Mouse (Mus musculus) forebrain, embryonic 16.5 days (tissue): ENCODE measurements around the gene Copb2. TPM values are rescaled to one million over a fixed set of nuclear protein-coding genes. Genes with fewer than 3 reads are reported as not detected.

Experiments used
- ATAC-seq: fragments of 200-750 bp; cut with Nextera tagmentation; 2 replicates; pipeline ENCODE4 v1.8.0; 2017; ENCODE audit warnings: mild to moderate bottlenecking, moderate library complexity
- H3K27ac ChIP-seq: fragments of 300-500 bp; sonication (generic); 2 replicates; pipeline ENCODE4 v1.5.1; 2014; ENCODE audit warnings: low read length, control low read depth
- H3K27me3 ChIP-seq: fragments of 300-500 bp; sonication (generic); replicated peaks from 2 replicates; pipeline ENCODE4 v1.6.1; 2014; ENCODE audit warnings: low read length; ENCODE audit not compliant: control insufficient read depth, insufficient read depth
- H3K36me3 ChIP-seq: fragments of 300-500 bp; sonication (generic); 2 replicates; pipeline ENCODE4 v1.6.1; 2014; ENCODE audit not compliant: control insufficient read depth, insufficient read depth
- H3K4me1 ChIP-seq: fragments of 300-500 bp; sonication (generic); replicated peaks from 2 replicates; pipeline ENCODE4 v1.6.1; 2014; ENCODE audit warnings: low read length; ENCODE audit not compliant: control insufficient read depth, insufficient read depth
- H3K4me2 ChIP-seq: fragments of 300-500 bp; sonication (generic); 2 replicates; pipeline ENCODE4 v1.6.1; 2014; ENCODE audit warnings: mild to moderate bottlenecking, low read length, control low read depth
- H3K4me3 ChIP-seq: fragments of 300-500 bp; sonication (generic); replicated peaks from 2 replicates; pipeline ENCODE4 v1.5.1; 2014; ENCODE audit warnings: mild to moderate bottlenecking, low read length, control low read depth
- H3K9ac ChIP-seq: fragments of 300-500 bp; sonication (generic); replicated peaks from 2 replicates; pipeline ENCODE4 v1.6.1; 2014; ENCODE audit warnings: low read depth, low read length, control low read depth
- H3K9me3 ChIP-seq: fragments of 300-500 bp; sonication (generic); 2 replicates; pipeline ENCODE4 v1.6.1; 2016; ENCODE audit warnings: low read length; ENCODE audit not compliant: control insufficient read depth
- WGBS: fragments of 180-500 bp; shearing (Covaris S2); extraction: QIAGEN DNeasy Blood & Tissue Kit; methylation state at CpG from one replicate; pipeline ENCODE4 v1.1.7; 2014; 5-methylcytosine and 5-hydroxymethylcytosine counted together
- polyA plus RNA-seq: library from polyadenylated mRNA; unstranded; fragments of >200 nt; fragmentation: Nextera tagmentation; extraction: Ambion mirVana; gene quantifications from 2 replicates; pipeline ENCODE4 v1.2.1, GENCODE M21; 2015

The Copb2 gene
- 132 and 147 TPM in 2 replicates for polyA plus RNA-seq

DNA sequence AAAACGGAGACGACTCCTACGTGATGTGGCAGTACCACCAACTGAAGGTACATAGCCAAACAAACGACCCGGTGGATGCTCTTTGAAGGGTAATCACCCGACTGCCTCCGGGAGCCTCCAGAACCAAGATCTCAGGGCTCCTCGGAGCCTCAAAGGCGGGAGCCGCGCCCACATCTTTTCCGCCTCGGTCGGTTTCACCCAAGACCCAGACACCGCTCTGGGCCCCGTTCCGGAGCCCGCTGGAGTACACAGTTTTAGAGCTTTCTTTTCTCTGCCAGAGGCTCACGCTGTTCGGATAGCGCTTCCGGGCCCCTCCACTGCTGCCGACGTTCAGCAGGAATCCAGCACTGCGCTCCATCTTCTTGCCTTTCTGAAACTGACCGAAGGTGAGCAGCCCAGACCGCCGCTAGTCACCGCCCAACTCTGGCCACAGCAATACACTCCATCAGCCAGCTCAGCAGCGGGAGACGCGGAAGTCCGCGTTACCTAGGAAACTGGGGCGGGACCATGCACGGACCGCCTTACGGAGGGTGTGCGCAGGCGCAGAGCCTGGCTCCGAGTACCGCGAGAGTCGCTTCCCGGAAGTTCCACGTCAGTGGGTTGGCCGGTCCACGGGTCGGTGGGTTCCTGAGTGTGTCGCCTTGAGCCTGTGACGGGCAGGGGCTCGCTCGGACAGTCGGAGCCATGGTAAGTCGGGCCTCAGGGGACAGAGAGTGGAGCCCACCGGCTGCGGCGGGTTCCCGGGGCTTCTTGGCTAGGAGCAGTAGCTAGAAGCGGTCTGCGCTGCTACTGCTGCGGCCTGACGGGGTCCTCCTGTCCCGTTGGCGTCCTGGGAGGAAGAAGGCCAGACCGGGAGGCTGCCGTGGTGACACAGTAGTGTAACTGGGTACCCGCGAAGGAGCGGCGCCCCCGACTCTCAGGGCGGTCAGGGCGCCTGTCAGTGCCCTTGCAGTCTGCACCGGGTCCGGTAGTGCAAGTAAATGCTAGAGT is at the start of gene Copb2:
Gene Copb2, plus strand, starts transcription at position 585 of the 990 bp plus-strand sequence.
- WGBS: under 1% methylated on average over 76 of the region's 76 CpGs
- ATAC-seq: peak; percentile 100
- peak within 1 kb of the TSS; percentile 97 for H3K4me3 ChIP-seq
- H3K36me3 ChIP-seq: peaks cover 3% of the 10 kb centered on the region
- no peaks in the 10 kb centered on the region for H3K27me3 ChIP-seq
- H3K9me3 ChIP-seq: no peaks in the 10 kb centered on the region
- H3K4me1 ChIP-seq: peaks cover 20% of the 10 kb centered on the region
- peak within 1 kb of the TSS; percentile 90 for H3K4me2 ChIP-seq
- peak within 1 kb of the TSS; percentile 96 for H3K9ac ChIP-seq
- peak within 1 kb of the TSS; percentile 60 for H3K27ac ChIP-seq

DNA sequence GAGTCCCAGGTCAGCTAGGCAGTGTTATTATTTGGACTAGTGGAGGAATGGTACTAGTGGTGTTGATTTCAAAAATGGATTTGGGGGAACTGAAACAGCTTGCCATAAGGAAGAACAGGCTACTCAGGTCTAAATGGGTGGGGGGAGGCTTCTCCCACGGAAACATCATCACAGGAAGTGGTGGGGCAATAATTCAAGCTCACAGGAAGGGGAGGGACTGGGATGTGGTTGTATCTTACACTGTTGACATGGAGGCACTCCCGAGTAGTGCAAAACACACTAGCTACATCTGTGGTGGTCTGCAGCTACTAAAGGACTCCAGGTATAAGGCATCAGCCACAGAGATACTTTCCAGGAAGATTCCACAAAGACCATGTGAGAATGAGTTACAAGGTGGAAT is 39.6 kb upstream of the Copb2 start:
- no peak overlapping the region for H3K4me3 ChIP-seq
- 68% methylated on average over 2 of the region's 2 CpGs for WGBS
- ATAC-seq: no peak
- H3K9me3 ChIP-seq: no peaks in the 10 kb centered on the region
- peaks cover 35% of the 10 kb centered on the region for H3K4me1 ChIP-seq
- no peak overlapping the region for H3K4me2 ChIP-seq
- H3K36me3 ChIP-seq: no peaks in the 10 kb centered on the region
- no peak overlapping the region for H3K9ac ChIP-seq
- peak overlapping the region; percentile 70 for H3K27ac ChIP-seq
- no peaks in the 10 kb centered on the region for H3K27me3 ChIP-seq

DNA sequence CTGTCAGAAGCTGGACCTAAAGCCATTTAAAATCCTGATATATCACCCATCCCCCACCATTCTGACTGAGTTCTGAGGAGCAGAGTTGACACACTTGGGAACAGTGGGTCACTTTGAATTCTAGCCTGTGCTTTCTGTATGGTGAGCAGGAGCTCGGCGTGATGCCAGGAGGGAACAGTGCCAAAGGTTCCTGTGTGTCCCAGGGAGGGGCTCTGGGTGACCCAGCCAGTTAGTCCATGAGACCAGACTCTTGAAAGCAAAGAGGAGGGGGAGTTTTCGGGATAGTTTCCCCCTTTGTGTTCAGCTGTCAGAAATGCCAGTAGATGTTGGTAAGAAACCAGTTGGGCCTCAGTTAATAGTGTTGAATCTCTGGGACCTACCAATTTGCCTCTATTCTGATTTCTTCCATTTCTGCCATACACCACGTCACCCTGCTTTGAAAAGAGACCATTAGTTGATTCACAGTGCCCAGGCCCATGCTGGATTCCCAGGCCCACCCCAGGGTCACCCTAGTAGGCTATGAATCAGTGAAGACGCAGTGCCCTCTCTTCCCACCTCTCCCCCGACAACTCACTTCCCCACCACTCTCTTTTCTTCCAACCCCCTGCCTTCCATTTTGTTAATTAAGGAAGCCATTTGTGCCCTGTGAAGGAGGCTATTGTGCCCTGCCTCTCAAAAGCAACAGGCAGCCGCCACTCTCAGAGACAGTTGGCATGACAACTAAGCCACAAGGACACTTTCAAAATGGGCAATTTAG is 38.6 kb upstream of the Copb2 start:
- no peaks in the 10 kb centered on the region for H3K27me3 ChIP-seq
- peak; percentile 90 for ATAC-seq

DNA sequence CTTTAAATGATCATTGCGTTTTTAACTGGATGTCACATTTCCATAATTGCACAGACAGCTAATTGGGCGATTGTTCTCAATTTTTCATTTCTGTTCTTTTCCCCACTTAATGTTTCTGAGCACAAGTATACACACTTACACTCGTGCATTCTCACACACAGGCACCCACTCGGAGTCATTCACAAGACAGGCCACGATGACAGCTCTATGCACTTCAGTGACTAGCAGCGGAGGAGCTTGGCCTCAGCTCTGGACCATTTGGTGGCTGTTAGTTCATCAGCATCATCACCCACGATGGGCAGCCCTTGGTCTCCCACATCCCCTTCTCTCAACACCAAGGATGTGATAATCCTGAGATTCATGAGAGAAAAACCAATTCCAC is 38.0 kb upstream of the Copb2 start:
- Histone ChIP-seq H3K9me3 (no peaks in the 10 kb centered on the region), H3K36me3 (no peaks in the 10 kb centered on the region), H3K9ac (no peak overlapping the region), H3K4me1 (peaks cover 40% of the 10 kb centered on the region), H3K4me3 (no peak overlapping the region), H3K4me2 (no peak overlapping the region), H3K27ac (peak overlapping the region; percentile 72), H3K27me3 (no peaks in the 10 kb centered on the region)
- 8% methylated on average over 7 of the region's 7 CpGs for whole genome bisulfite sequencing
- peak; percentile 68 for ATAC-seq

More for the DNA sequence above, 38.6 kb upstream of the Copb2 start:
- Histone ChIP-seq H3K9me3 (no peaks in the 10 kb centered on the region), H3K4me1 (peaks cover 38% of the 10 kb centered on the region), H3K9ac (no peak overlapping the region), H3K4me3 (no peak overlapping the region), H3K36me3 (no peaks in the 10 kb centered on the region), H3K27ac (peak overlapping the region; percentile 72), H3K4me2 (no peak overlapping the region)
- 10% methylated on average over 7 of the region's 7 CpGs for WGBS

DNA sequence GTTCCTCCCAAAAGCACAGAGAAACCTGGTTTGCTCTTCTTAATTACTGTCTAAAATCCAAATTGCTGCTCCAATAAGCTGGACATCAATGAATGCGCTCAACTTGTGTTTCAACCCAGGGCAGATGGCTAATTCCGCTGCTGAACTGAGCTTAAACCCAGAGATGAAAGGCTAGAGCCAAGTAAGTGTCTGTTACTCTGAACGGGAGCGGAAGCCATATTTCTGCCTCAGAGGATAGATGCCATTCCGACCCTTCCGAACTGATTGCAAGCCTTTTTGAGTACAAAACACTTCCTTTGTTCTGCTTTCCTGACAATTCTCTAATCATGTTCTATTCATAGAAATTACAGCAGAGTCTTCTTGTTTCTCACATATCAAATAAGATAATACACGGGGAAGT is 36.3 kb upstream of the Copb2 start:
- no peak overlapping the region for H3K27ac ChIP-seq
- peaks cover 40% of the 10 kb centered on the region for H3K4me1 ChIP-seq
- no peaks in the 10 kb centered on the region for H3K27me3 ChIP-seq
- ATAC-seq: no peak
- H3K9ac ChIP-seq: no peak overlapping the region
- no peak overlapping the region for H3K4me2 ChIP-seq
- no peaks in the 10 kb centered on the region for H3K9me3 ChIP-seq
- H3K4me3 ChIP-seq: no peak overlapping the region
- WGBS: 50% methylated on average over 7 of the region's 7 CpGs
- H3K36me3 ChIP-seq: no peaks in the 10 kb centered on the region

DNA sequence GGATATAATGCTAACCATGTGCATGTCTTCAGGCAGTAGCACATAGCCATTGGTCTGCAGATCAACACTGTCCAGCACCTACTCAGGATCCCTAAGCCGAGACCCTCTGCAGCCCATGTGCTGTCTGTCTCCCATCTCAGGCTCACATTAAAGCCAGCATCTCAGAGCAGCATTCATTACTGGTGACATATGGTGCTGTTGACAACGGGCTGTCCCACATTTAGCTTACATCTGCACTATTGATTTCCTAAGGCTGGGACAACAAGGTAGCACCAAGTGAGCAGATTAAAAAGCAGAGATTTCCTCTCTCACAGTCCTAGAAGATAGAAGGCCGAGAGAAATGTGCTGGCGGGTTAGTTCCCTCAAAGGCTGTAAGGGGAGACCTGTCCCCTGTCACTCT is 33.7 kb upstream of the Copb2 start:
- Histone ChIP-seq H3K9me3 (no peaks in the 10 kb centered on the region), H3K27me3 (no peaks in the 10 kb centered on the region), H3K9ac (no peak overlapping the region), H3K4me1 (peaks cover 26% of the 10 kb centered on the region), H3K27ac (peak overlapping the region; percentile 13; the same call in 1 of the 2 replicates), H3K36me3 (no peaks in the 10 kb centered on the region), H3K4me3 (no peak overlapping the region), H3K4me2 (no peak overlapping the region)
- WGBS: 50% methylated on average over 4 of the region's 4 CpGs
- no peak for ATAC-seq

DNA sequence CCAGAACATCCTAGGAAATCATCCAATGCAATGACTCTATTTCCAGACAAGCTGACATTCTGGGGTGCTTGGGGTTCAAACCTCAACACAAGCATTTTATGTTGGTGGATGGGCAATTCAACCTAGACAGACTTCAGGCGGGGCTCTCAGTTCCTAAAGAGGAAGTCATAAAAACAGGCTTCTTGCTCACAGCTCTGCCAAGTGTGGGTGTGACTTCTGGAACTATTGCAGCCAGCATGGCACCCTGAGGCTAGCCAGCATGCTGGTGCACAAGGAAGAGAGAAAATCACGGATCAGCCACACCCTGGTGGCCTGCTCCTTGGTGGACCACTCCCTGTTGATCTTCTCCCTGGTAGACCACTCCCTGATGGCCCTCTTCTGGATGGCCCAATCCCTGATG is 32.5 kb upstream of the Copb2 start:
- Histone ChIP-seq H3K27ac (no peak overlapping the region), H3K4me3 (no peak overlapping the region), H3K9ac (no peak overlapping the region), H3K36me3 (no peaks in the 10 kb centered on the region), H3K4me1 (peaks cover 14% of the 10 kb centered on the region; the same call in 1 of the 2 replicates), H3K27me3 (no peaks in the 10 kb centered on the region), H3K9me3 (no peaks in the 10 kb centered on the region), H3K4me2 (no peak overlapping the region)
- ATAC-seq: no peak
- WGBS: 69% methylated on average over 2 of the region's 2 CpGs

DNA sequence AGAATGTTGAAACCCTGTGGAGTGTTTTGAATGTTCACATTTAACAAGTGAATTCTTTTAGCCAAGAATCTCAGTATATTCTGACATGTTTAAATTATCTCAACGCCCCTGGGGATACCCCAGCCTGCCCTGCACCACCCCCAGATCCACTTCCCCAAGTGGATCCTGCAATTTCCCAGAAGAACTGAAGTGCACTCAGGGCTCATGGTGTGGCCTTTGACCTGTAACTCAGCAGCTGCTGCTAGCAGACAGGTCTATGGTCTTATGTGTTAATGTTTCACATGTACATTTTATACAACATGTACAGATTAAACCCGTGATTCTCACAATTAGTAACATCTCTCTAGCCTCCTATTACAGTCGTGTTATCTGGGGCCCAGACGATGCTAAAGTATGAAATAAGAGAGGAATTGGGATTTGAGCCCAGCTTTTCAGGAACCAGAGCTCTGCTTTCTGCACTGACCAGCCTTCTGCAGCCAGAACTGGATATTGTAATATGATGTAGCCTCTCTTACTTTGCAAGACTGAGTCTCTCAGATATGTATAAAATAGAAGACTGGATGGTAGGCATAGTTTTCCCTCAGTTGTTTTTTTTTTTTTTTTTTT is 28.7 kb upstream of the Copb2 start:
- Histone ChIP-seq H3K9ac (no peak overlapping the region), H3K9me3 (no peaks in the 10 kb centered on the region), H3K27ac (no peak overlapping the region), H3K4me2 (no peak overlapping the region), H3K4me3 (no peak overlapping the region), H3K27me3 (no peaks in the 10 kb centered on the region), H3K4me1 (peaks cover 12% of the 10 kb centered on the region; the same call in 1 of the 2 replicates), H3K36me3 (no peaks in the 10 kb centered on the region)
- 77% methylated on average over 4 of the region's 4 CpGs for WGBS
- ATAC-seq: no peak

DNA sequence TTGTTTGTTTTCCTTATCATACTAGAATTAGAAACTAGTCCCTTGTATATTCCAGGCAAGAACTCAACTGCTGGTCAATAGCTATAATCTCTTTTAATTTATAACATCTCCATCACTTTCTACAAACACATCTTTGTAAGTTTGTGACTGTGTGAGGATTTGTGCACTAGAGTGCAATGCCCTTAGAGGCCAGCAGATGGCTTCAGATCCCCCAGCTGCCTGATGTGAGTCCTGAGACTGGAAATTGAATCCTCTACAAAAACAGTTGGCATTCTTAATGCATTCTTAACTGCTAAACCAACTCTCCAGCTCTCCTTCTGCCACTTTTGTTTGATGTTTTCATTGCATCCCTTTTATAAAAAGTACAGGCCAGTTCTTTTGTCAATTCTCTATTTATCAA is 27.8 kb upstream of the Copb2 start:
- no peak overlapping the region for H3K27ac ChIP-seq
- no peaks in the 10 kb centered on the region for H3K9me3 ChIP-seq
- no peak overlapping the region for H3K4me3 ChIP-seq
- H3K36me3 ChIP-seq: no peaks in the 10 kb centered on the region
- H3K4me2 ChIP-seq: no peak overlapping the region
- H3K27me3 ChIP-seq: no peaks in the 10 kb centered on the region
- peaks cover 8% of the 10 kb centered on the region; the same call in 1 of the 2 replicates for H3K4me1 ChIP-seq
- no peak overlapping the region for H3K9ac ChIP-seq
- no peak for ATAC-seq
